Mouse (Mus musculus) kidney, adult 2 months (tissue): ENCODE data around the gene Hist1h4b.

Source experiments
- CTCF ChIP-seq: fragments of 200-500 bp; conservative IDR thresholded peaks from 2 replicates; pipeline ENCODE4 v1.5.1; 2011; ENCODE audit warnings: low read depth, mild to moderate bottlenecking, control low read depth, low read length, moderate library complexity, mixed read lengths; ENCODE audit not compliant: insufficient read depth, insufficient read length
- POLR2A ChIP-seq: fragments of 200-500 bp; IDR thresholded peaks from one replicate; pipeline ENCODE4 v1.6.1; 2011; ENCODE audit warnings: low read depth, low read length, control low read depth

- TF ChIP-seq CTCF (no peak), POLR2A (no peak)
Observed at GRCm38 (mm10) chr13:23744421-23745380, 12.1 kb upstream of the Hist1h4b start.
